Mouse (Mus musculus) megakaryocyte, embryonic 14.5 days (primary cell): Measurements from ENCODE around the gene Opcml. TPM values are rescaled to one million over a fixed set of nuclear protein-coding genes. Genes with fewer than 3 reads are reported as not detected.

Experiments
- H3K27me3 ChIP-seq: replicated peaks from 2 replicates; pipeline ENCODE3; 2012; ENCODE audit warnings: inconsistent platforms
- H3K36me3 ChIP-seq: replicated peaks from 2 replicates; pipeline ENCODE3; 2012; ENCODE audit warnings: low read length, inconsistent platforms, mixed read lengths
- H3K4me1 ChIP-seq: 2 replicates; pipeline ENCODE4 v1.6.1; 2012; ENCODE audit warnings: inconsistent platforms
- H3K4me3 ChIP-seq: replicated peaks from 2 replicates; pipeline ENCODE3; 2012; ENCODE audit warnings: moderate library complexity, mild to moderate bottlenecking, inconsistent platforms
- H3K9me3 ChIP-seq: 2 replicates; pipeline ENCODE4 v1.6.1; 2012; ENCODE audit warnings: inconsistent platforms
- FLI1 ChIP-seq: IDR thresholded peaks from 2 replicates; pipeline ENCODE4 v1.6.1; 2012; ENCODE audit warnings: low read length, inconsistent platforms, mixed read lengths
- GATA1 ChIP-seq: IDR thresholded peaks from 3 replicates; pipeline ENCODE4 v1.6.1; 2012; ENCODE audit warnings: mixed read lengths, low read length, inconsistent platforms, borderline replicate concordance
- polyA plus RNA-seq: library from polyadenylated mRNA; stranded (reverse); fragments of >175 nt; gene quantifications from 2 replicates; pipeline ENCODE4 v1.2.3, GENCODE M21; 2012; ENCODE audit warnings: low replicate concordance; ENCODE audit not compliant: insufficient read depth

The Opcml gene
- polyA plus RNA-seq, 1 experiment, result 0.07 TPM

GRCm38 (mm10) chr9:28208696-28209095 lies 418.1 kb downstream of the Opcml start:
- H3K9me3 ChIP-seq, result no peaks in the 10 kb centered on the region; the same call in 1 of the 2 replicates
- H3K36me3 ChIP-seq, result no peaks in the 10 kb centered on the region
- TF ChIP-seq GATA1 (no peak), FLI1 (no peak)
- H3K4me3 ChIP-seq, result no peak overlapping the region
- no peaks in the 10 kb centered on the region for H3K4me1 ChIP-seq
- no peaks in the 10 kb centered on the region for H3K27me3 ChIP-seq

- Histone ChIP-seq H3K27me3 (no peaks in the 10 kb centered on the region), H3K4me1 (no peaks in the 10 kb centered on the region), H3K36me3 (no peaks in the 10 kb centered on the region), H3K9me3 (no peaks in the 10 kb centered on the region), H3K4me3 (no peak overlapping the region)
- TF ChIP-seq GATA1 (no peak), FLI1 (no peak)
These were observed 421.3 kb downstream of the Opcml start for GRCm38 (mm10) chr9:28211877-28212276.

- Histone ChIP-seq H3K9me3 (no peaks in the 10 kb centered on the region), H3K36me3 (no peaks in the 10 kb centered on the region), H3K27me3 (no peaks in the 10 kb centered on the region), H3K4me3 (no peak overlapping the region), H3K4me1 (no peaks in the 10 kb centered on the region)
- TF ChIP-seq GATA1, result no peak
- no peak for TF ChIP-seq FLI1
These were observed 423.3 kb downstream of the Opcml start for GRCm38 (mm10) chr9:28213893-28214292.

GRCm38 (mm10) chr9:28218026-28218646 lies 427.6 kb downstream of the Opcml start:
- TF ChIP-seq FLI1 (no peak), GATA1 (no peak)
- Histone ChIP-seq H3K4me1 (no peaks in the 10 kb centered on the region), H3K36me3 (no peaks in the 10 kb centered on the region), H3K4me3 (no peak overlapping the region), H3K9me3 (no peaks in the 10 kb centered on the region), H3K27me3 (no peaks in the 10 kb centered on the region)

GRCm38 (mm10) chr9:28222726-28223125 lies 432.2 kb downstream of the Opcml start:
- no peaks in the 10 kb centered on the region for H3K36me3 ChIP-seq
- no peak for TF ChIP-seq GATA1
- TF ChIP-seq FLI1, result no peak
- no peaks in the 10 kb centered on the region for H3K27me3 ChIP-seq
- no peaks in the 10 kb centered on the region for H3K4me1 ChIP-seq
- peaks cover 3% of the 10 kb centered on the region; the same call in 1 of the 2 replicates for H3K9me3 ChIP-seq
- H3K4me3 ChIP-seq, result no peak overlapping the region

- H3K4me1 ChIP-seq, result no peaks in the 10 kb centered on the region
- H3K4me3 ChIP-seq, result no peak overlapping the region
- H3K36me3 ChIP-seq, result no peaks in the 10 kb centered on the region
- no peaks in the 10 kb centered on the region for H3K27me3 ChIP-seq
- H3K9me3 ChIP-seq, result peaks cover 3% of the 10 kb centered on the region; the same call in 1 of the 2 replicates
- no peak for TF ChIP-seq FLI1
- no peak for TF ChIP-seq GATA1
These were observed 435.4 kb downstream of the Opcml start for GRCm38 (mm10) chr9:28225824-28226569.

GRCm38 (mm10) chr9:28226570-28226951 lies 436.0 kb downstream of the Opcml start:
- peaks cover 3% of the 10 kb centered on the region; the same call in 1 of the 2 replicates for H3K9me3 ChIP-seq
- H3K36me3 ChIP-seq, result no peaks in the 10 kb centered on the region
- H3K4me3 ChIP-seq, result no peak overlapping the region
- H3K27me3 ChIP-seq, result no peaks in the 10 kb centered on the region
- TF ChIP-seq FLI1 (no peak), GATA1 (no peak)
- H3K4me1 ChIP-seq, result no peaks in the 10 kb centered on the region

- no peaks in the 10 kb centered on the region for H3K4me1 ChIP-seq
- no peak overlapping the region for H3K4me3 ChIP-seq
- no peaks in the 10 kb centered on the region for H3K36me3 ChIP-seq
- H3K27me3 ChIP-seq, result no peaks in the 10 kb centered on the region
- TF ChIP-seq FLI1 (no peak), GATA1 (no peak)
- H3K9me3 ChIP-seq, result no peaks in the 10 kb centered on the region
These were observed 447.9 kb downstream of the Opcml start for GRCm38 (mm10) chr9:28238450-28238849.

GRCm38 (mm10) chr9:28247742-28248503 lies 457.3 kb downstream of the Opcml start:
- no peak overlapping the region for H3K4me3 ChIP-seq
- TF ChIP-seq FLI1 (no peak), GATA1 (no peak)
- H3K36me3 ChIP-seq, result no peaks in the 10 kb centered on the region
- no peaks in the 10 kb centered on the region for H3K9me3 ChIP-seq
- H3K27me3 ChIP-seq, result no peaks in the 10 kb centered on the region
- H3K4me1 ChIP-seq, result no peaks in the 10 kb centered on the region

GRCm38 (mm10) chr9:28251341-28251740 lies 460.8 kb downstream of the Opcml start:
- Histone ChIP-seq H3K4me1 (no peaks in the 10 kb centered on the region), H3K9me3 (no peaks in the 10 kb centered on the region), H3K36me3 (no peaks in the 10 kb centered on the region), H3K27me3 (no peaks in the 10 kb centered on the region), H3K4me3 (no peak overlapping the region)
- TF ChIP-seq FLI1 (no peak), GATA1 (no peak)
